Mouse (Mus musculus) splenic B cell, adult 2 months (primary cell): ENCODE results near the gene Hist1h3f.
"Not testable (repeated sequence)": the region's sequence is repeated elsewhere in the genome, so short reads cannot be mapped to it uniquely, and the experiment has no call there.

Source experiments
- DNase-seq: peaks from one replicate; pipeline ENCODE4 v3.0.0-alpha.2; 2011; ENCODE audit warnings: low read depth, low spot score
- H3K27me3 ChIP-seq: 2 replicates; pipeline ENCODE4 v1.6.1; 2012; ENCODE audit warnings: mild to moderate bottlenecking, low read length, moderate library complexity, mixed read lengths; ENCODE audit not compliant: control insufficient read depth, poor library complexity, insufficient read depth, severe bottlenecking
- H3K36me3 ChIP-seq: 2 replicates; pipeline ENCODE4 v1.6.1; 2012; ENCODE audit warnings: mild to moderate bottlenecking, low read length, moderate library complexity, mixed read lengths; ENCODE audit not compliant: control insufficient read depth, poor library complexity, insufficient read depth, severe bottlenecking

Hist1h3f gene

DNA sequence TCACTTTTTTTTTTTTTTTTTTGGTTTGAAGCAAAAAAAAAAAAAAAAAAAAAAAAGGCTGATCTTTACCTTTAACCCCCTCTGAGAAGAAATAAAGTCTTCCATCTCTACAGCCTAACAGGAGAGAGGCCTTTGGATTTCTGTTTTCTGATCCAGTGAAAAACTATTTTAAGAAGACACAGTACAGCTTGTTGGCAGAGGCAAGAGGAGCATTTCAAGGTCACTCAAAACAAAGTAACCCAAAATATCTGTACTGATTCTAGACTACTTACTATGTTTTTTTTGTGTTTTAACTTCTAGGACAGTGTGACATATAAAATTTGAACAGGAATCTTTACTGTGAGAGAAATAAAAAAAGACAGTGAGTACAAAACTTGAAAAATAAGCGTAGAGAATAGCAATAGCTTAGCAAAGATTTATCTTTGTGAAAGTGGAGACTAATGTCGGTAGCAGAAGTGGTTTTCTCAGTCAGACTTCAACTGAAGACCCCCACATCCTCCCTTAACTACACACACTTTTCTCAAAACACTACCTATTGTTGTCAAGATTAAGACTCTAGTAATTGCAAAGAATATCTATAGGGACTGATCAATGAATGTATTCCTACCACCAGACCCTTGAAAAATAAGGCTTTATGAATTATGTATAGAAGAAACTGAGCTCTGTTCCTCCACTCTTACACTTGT, 14.2 kb upstream of the Hist1h3f start:
- H3K36me3 ChIP-seq: no peaks in the 10 kb centered on the region
- H3K27me3 ChIP-seq: no peaks in the 10 kb centered on the region
- no peak for DNase-seq

DNA sequence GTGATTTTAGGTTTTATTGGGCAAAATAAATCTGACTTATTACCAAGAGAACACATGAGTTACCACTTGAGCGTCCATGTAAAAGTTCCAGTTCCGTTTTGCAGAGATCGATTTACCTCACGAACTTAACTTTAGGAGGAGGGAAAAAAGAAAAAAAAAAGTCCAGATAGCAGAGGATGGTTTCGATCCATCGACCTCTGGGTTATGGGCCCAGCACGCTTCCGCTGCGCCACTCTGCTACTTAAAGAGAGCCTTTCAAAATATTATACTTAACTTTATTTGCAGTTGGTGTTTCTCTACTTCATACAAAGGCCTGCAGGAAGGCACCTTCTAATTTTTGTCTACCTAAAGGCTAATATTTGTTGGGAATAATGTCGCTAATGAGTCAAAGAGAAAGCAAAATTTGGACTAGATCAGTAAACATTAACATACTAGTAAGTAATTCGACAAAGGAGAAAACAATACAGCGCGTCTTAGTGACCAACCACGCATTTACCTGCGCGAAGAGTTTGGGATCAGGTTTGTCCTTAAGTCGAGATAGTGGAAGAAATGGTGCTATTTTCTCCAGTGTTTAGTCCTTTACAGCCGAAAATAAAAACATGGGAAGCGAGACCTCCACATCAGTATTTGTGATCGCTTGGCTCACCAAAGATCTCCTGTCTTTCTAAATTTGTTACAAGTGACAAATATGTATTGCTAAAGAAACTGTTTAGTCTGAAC, 13.5 kb upstream of the Hist1h3f start:
- no peaks in the 10 kb centered on the region for H3K27me3 ChIP-seq
- H3K36me3 ChIP-seq: no peaks in the 10 kb centered on the region
- DNase-seq: peak; percentile 84

DNA sequence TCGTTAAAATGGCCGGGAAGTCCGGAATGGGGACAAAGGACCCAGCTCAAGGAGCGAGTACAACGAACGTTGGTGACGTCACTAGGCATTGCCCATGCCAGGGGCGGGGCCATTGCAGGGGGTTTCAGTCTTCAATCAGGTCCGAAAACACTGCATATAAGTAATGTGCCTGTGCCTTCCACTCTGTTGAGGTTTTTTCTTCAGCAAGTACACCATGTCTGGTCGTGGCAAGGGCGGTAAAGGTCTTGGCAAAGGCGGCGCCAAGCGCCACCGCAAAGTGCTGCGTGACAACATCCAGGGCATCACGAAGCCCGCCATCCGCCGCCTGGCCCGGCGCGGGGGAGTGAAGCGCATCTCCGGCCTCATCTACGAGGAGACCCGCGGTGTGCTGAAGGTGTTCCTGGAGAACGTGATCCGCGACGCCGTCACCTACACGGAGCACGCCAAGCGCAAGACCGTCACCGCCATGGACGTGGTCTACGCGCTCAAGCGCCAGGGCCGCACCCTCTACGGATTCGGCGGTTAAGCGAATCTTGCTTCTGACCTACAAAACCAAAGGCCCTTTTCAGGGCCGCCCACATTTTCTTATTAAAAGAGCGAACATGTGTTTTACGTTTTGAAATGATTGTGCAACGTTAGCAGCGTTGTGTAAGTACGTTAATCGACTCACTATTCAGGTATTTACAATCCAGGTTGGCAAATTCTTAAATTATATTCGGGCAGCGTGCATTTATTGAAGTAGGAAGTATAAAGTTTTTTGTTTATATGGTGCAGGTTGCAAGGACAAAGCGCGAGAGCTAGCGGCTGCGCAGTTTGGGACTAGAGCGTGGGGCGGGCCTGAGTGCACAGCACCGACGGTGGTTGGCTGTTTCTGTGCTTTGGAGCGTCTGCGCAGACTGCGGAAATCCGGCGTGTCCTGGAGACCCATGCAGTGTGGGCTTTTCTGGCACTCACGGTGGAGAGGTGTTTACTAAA, 12.7 kb upstream of the Hist1h3f start, which contains the start of gene Hist1h4h:
Hist1h4h (plus strand) TSS at position 150 of the 975 bp plus-strand sequence.
- H3K27me3 ChIP-seq: no peaks in the 10 kb centered on the region
- no peaks in the 10 kb centered on the region for H3K36me3 ChIP-seq
- peak; percentile 97 for DNase-seq

DNA sequence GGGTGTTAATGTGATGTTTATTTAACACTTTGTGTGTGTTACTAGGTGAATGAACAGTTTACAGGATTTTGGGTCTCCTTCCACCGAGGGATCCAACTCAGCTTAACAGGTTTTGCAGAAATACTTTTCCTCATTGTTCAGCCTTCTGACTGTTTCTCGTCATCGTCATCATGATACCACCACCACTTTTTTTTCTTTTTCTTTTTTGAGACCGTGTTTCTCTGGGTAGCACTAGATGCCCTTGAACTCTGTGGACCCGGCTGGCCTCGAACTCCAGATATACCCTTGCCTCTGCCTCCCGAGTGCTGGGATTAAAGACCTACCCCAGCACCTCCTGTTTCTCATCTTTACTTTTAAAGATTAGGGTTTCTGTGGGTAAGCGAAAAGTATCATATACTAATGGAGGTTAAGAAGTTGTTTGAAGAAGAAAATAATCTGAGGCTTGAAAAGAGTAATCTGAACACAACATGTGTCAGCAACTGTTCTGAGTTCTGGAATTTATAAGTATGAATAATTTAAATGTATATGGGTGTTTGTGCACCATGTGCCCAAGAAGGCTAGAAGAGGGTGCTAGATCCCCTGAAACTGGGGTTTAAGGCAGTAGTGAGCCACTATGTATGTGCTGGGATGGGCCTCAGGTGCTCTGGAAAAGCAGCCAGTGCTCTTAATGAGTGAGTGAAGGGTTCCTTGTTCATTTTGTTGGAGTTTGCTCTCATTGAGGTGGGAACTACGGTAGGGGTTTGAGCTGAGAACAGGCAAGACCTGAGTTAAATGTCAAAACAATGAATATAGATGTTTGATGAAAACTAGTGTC, 11.4 kb upstream of the Hist1h3f start:
- no peak for DNase-seq
- Histone ChIP-seq H3K36me3 (no peaks in the 10 kb centered on the region), H3K27me3 (no peaks in the 10 kb centered on the region)

DNA sequence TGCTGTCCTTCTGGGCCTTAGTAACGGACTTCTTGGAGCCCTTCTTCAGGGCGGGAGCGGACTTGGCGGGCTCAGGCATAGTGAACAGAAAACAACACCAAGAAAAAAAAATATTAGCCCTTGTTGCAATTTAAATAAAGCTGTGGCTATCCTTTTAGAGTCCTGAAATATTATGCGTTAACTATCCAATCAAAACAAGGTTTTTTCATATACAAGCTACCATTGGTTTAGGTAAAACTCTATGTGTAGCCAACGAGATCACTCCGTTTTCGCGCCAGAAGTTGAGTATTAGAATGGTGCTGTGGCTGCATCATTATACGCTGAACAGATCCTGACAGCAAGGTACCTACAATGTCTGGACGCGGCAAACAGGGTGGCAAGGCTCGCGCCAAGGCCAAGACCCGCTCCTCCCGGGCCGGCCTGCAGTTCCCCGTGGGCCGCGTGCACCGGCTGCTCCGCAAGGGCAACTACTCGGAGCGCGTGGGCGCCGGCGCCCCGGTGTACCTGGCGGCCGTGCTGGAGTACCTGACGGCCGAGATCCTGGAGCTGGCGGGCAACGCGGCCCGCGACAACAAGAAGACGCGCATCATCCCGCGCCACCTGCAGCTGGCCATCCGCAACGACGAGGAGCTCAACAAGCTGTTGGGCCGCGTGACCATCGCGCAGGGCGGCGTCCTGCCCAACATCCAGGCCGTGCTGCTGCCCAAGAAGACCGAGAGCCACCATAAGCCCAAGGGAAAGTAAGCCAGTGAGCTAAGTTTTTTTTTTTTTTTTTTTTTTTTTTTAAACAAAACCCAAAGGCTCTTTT, 10.1 kb upstream of the Hist1h3f start, which contains the start of gene Hist1h2af:
Hist1h2af (plus strand) TSS at position 347 of the 808 bp plus-strand sequence.
- DNase-seq: peak; percentile 83
- H3K27me3 ChIP-seq: not testable (repeated sequence)

DNA sequence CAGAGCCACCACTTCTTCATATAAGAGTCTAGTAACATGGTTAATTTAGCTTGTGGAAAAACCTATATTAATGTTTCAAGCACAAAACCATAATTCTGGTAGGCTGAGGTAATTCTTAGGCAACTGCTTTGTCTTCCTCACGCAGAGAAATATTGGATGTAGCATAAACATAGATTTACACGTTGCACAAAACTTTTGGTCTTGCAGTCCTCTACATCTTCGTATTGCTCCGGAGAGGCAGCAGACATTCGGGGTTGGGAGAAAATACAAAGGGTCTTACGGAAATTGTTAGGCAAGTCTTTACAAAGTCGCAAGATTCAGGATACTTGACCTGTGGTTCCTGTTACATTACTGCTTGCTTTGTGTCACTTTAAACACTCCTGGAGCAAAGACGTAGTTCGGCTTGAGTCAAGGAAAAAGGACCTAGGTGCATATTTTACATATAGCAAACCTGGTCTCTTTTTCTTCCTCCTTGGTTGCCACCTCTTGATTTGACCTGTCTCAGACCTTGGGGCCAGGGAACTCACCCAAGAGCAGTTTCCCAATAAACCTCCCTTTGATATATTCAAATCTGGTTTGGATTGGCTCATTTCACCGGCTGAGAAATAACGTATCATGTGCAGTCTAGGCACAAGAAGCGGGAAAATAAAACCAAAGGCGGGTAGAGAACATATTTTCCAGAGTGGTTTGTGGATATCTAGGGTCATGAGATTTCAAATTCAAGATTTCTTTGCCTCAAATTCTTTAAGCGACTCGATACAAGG, 9.3 kb upstream of the Hist1h3f start:
- H3K36me3 ChIP-seq: no peaks in the 10 kb centered on the region
- no peaks in the 10 kb centered on the region for H3K27me3 ChIP-seq
- DNase-seq: no peak

More for the DNA sequence above, 10.1 kb upstream of the Hist1h3f start, which contains the start of gene Hist1h2af:
- H3K36me3 ChIP-seq: not testable (repeated sequence)

DNA sequence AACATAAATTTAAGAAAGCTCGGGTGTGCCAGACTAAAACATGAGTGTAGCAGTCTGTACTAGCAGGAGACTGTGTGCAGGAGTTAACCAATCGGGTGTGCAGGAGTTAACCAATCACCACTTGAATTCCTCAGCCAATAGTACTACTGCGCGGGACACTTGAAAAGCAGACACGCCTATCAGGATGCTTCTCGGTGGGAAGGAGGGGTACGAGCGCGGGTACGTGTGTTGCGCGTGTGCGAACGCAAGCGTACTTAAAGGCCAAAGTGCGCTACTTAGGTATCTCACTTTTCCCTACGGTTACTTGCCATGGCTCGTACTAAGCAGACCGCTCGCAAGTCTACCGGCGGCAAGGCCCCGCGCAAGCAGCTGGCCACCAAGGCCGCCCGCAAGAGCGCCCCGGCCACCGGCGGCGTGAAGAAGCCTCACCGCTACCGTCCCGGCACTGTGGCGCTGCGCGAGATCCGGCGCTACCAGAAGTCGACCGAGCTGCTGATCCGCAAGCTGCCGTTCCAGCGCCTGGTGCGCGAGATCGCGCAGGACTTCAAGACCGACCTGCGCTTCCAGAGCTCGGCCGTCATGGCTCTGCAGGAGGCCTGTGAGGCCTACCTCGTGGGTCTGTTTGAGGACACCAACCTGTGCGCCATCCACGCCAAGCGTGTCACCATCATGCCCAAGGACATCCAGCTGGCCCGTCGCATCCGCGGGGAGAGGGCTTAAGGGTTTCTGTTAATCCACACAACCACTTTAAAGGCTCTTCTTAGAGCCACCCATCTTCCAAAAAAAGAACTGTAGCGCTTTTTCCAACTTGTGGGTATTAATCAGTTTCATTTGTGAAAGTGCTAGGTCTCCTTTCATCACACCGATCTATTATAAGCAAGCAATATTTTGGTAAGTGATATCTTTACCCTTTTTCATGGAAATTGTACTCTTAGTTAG, 8.4 kb upstream of the Hist1h3f start, which contains the start of gene Hist1h3g:
Hist1h3g (plus strand) TSS at position 286 of the 939 bp plus-strand sequence.
- H3K27me3 ChIP-seq, H3K36me3 ChIP-seq: not testable (repeated sequence)
- peak; percentile 92 for DNase-seq

DNA sequence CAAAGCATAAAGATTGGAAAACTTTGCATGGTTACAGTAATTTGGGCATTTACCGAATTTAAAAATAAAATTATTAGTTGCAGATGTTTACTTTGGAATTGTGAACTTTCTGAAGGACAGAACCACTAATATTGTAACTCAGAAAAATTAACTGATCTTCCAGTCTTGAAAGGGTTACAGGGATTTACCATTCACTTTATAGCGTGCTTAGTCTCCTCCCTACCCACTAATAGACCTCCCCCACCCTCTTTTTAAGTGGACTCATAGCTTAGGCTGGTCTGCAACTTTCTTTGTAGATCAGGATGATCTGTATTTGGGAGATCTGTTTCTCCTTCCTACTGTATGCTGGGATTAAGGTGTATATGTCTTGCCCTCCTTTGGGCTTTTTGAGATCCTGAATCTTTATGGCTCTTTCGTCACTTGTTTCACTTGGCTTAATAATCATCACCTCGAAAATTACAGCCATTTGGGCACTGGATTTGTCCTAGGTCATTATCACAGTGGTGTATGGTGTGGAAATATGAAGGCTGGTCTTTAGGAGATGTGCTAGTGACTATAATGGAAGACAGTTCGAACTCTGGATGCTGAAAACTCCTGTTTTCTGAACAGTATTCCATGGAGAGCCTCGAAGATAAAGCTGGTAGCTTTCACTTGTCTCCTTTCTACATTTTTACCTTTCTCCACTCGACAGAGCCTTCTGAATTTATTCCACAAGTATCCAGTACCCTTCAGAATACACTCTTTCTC, 7.6 kb upstream of the Hist1h3f start:
- no peaks in the 10 kb centered on the region for H3K36me3 ChIP-seq
- DNase-seq: no peak
- H3K27me3 ChIP-seq: no peaks in the 10 kb centered on the region

DNA sequence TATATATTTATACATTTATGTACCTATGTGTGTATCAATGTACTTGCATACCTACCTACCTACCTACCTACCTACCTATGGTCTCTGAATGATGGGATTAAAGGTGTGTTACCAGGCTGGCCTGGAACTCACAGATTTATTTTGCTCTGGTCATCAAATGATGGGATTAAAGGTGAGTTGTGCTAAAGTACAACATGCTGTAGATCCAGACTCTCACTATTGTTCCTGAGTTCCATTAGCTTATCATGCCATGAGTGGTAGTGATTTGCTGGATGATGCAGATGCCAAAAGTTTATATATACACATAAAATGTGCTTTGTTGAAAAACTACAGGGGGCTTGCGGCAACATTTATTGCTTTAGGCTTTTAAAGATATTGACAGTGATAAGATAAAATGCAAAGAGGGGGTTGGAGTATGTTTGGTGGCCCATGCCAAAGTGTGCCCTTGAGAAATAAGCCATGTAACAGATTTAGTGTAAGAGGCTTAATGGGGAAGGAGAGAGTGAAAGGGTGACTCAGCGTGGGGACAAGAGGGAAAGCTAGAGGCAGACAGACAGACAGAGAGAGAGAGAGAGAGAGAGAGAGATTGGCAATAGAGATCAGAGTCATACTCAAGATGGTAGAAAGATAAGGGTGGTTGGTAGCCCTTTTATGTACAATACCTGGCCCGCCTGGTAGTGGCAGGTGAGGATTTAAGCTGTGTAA, 6.7 kb upstream of the Hist1h3f start:
- DNase-seq: no peak
- H3K27me3 ChIP-seq: no peaks in the 10 kb centered on the region
- no peaks in the 10 kb centered on the region for H3K36me3 ChIP-seq

DNA sequence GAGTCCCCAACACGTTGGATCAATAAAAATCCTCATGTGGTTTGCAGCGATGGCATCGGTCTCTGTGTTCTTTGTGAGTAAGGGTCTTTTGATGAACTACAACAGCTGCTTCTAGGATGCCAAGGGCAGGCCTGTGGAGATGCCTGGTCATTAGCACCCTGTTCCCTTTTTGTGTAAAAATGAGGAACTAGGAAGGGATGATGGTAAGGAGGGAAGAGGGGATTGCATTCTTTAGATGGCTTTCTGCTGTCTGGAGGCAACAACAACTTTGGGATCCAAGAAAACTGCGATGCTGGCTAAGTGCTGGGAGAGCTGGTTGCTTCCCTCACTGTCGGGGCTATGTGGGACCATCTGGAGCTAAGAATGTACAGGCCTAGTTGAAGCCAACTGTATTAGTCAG, 5.6 kb upstream of the Hist1h3f start:
- DNase-seq: no peak
- Histone ChIP-seq H3K36me3 (no peaks in the 10 kb centered on the region), H3K27me3 (no peaks in the 10 kb centered on the region)

DNA sequence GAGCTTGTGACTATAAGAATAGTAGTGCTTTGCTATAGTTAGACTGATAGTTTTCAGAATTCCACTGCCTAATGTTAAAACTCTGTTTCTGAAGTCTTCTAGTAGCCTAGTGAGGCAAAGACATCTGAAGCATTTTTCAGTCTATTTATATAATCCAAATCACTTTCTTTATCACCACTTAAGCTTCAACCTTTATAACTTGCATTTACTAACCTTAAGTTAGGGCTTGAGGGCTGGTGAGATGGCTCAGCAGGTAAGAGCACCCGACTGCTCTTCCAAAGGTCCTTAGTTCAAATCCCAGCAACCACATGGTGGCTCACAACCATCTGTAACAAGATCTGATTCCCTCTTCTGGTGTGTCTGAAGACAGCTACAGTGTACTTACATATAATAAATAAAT, 4.0 kb upstream of the Hist1h3f start:
- not testable (repeated sequence) for DNase-seq, H3K36me3 ChIP-seq, H3K27me3 ChIP-seq
